Mouse (Mus musculus): ENCODE data around the gene Camta1.

DNA sequence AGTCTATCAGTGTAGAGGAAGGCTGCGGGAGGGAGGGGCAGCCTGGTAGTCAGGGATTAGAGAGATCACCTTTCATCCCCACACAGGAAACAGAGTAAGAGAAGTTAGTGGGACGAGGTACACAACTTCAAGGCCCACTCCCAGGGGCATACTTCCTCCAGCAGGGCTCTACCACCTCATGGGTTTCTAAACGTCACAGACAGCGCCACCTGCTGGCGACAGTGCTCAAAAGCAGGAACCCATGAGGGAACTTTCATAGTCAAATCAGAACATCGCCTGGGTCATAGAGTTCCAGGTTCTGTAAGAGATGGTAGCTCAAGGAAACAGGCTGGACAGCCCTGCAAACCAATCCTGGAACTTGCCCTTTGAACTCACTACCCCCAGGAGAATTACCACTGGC is 871.5 kb downstream of the Camta1 start:
- peak; percentile 64 for TF ChIP-seq CTCF (IDR thresholded peaks at IDR 0.05; ENCODE audit: low read depth)
- TF ChIP-seq EP300 (IDR thresholded peaks at IDR 0.05; ENCODE audit: low read depth), result no peak
